Mouse (Mus musculus): ENCODE data around the gene Gltp.

DNA sequence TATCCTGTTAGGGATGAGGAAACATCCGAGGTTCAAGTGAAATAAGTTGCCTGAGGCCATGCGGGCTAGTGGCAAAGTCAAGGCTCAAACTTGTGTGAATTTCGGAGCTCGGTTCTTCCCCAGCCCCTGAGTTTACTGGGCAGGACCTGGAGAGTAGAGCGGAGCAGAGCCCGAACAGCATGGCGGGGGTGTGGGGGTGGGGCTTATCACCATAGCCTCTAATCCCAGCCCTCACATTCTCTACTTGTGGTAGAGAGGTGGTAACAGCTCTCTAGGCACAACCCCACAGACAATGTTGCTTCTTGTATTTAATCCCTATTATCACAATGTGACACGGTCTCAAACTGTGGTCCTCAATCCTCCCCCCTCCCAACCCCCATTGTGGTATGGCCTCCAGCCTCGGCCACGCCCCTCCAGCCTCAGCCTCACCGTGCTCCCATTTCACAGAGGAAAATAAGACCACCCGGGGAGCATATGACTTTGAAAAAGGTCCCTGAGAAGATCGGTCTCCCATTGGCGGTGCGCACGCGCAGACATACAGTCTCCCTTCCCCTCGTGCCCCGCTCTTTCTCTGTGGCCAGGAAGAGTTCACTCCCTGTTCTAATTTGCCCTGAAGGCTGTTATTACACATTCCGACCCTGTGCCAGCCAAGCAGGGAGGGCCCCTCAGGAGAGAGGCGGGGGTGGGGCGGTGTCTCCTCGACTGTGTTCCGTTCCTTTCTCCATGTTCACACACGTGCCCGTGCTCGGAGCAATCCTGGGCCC is 43.4 kb downstream of the Gltp start:
- no peak for TF ChIP-seq CTCF (IDR thresholded peaks at IDR 0.05; ENCODE audit: low read depth)
- no peak for TF ChIP-seq EP300 (IDR thresholded peaks at IDR 0.05; ENCODE audit: low read depth)

Data from liver, postnatal 0 days (tissue).